Mouse (Mus musculus): ENCODE measurements around the gene Slamf9.

Slamf9 gene

GRCm38 (mm10) chr1:172509983-172510382 is 34.8 kb downstream of the Slamf9 start:
- in situ Hi-C loops (cut with MboI; ENCODE audit: low sequenced_read_pairs) = no loop called here

GRCm38 (mm10) chr1:172510421-172510972 is 35.3 kb downstream of the Slamf9 start:
- in situ Hi-C loops (cut with MboI; ENCODE audit: low sequenced_read_pairs) = no loop called here

GRCm38 (mm10) chr1:172512962-172513361 is 37.8 kb downstream of the Slamf9 start:
- in situ Hi-C loops (cut with MboI; ENCODE audit: low sequenced_read_pairs) = no loop called here

- in situ Hi-C loops (cut with MboI; ENCODE audit: low sequenced_read_pairs) = no loop called here
These were observed 38.5 kb downstream of the Slamf9 start for GRCm38 (mm10) chr1:172513525-172514212.

GRCm38 (mm10) chr1:172514213-172514529 is 39.0 kb downstream of the Slamf9 start:
- in situ Hi-C loops (cut with MboI; ENCODE audit: low sequenced_read_pairs) = no loop called here

- in situ Hi-C loops (cut with MboI; ENCODE audit: low sequenced_read_pairs) = no loop called here
These were observed 39.6 kb downstream of the Slamf9 start for GRCm38 (mm10) chr1:172514551-172515268.

GRCm38 (mm10) chr1:172515396-172515795 is 40.2 kb downstream of the Slamf9 start:
- in situ Hi-C loops (cut with MboI; ENCODE audit: low sequenced_read_pairs) = no loop called here

GRCm38 (mm10) chr1:172518013-172518412 is 42.9 kb downstream of the Slamf9 start:
- in situ Hi-C loops (cut with MboI; ENCODE audit: low sequenced_read_pairs) = no loop called here

- in situ Hi-C loops (cut with MboI; ENCODE audit: low sequenced_read_pairs) = no loop called here
These were observed 44.5 kb downstream of the Slamf9 start for GRCm38 (mm10) chr1:172519644-172520043.

- in situ Hi-C loops (cut with MboI; ENCODE audit: low sequenced_read_pairs) = no loop called here
These were observed 45.6 kb downstream of the Slamf9 start, which contains the start of gene Cfap45 for GRCm38 (mm10) chr1:172520576-172521440. TSS of gene Cfap45 (plus strand) at chr1:172520801.

- in situ Hi-C loops (cut with MboI; ENCODE audit: low sequenced_read_pairs) = no loop called here
These were observed 47.4 kb downstream of the Slamf9 start for GRCm38 (mm10) chr1:172522524-172522923.

- in situ Hi-C loops (cut with MboI; ENCODE audit: low sequenced_read_pairs) = no loop called here
These were observed 48.5 kb downstream of the Slamf9 start for GRCm38 (mm10) chr1:172523699-172524101.

GRCm38 (mm10) chr1:172525027-172525764 is 50.0 kb downstream of the Slamf9 start:
- in situ Hi-C loops (cut with MboI; ENCODE audit: low sequenced_read_pairs) = no loop called here

GRCm38 (mm10) chr1:172525971-172526370 is 50.8 kb downstream of the Slamf9 start:
- in situ Hi-C loops (cut with MboI; ENCODE audit: low sequenced_read_pairs) = no loop called here

- in situ Hi-C loops (cut with MboI; ENCODE audit: low sequenced_read_pairs) = no loop called here
These were observed 51.4 kb downstream of the Slamf9 start for GRCm38 (mm10) chr1:172526380-172527081.

GRCm38 (mm10) chr1:172527431-172527830 is 52.3 kb downstream of the Slamf9 start:
- in situ Hi-C loops (cut with MboI; ENCODE audit: low sequenced_read_pairs) = no loop called here
